Mouse (Mus musculus): ENCODE measurements around the gene Glp2r. TPM values are rescaled to one million over a fixed set of nuclear protein-coding genes. Genes with fewer than 3 reads are reported as not detected.

Gene Glp2r
- polyA plus RNA-seq, 1 experiment: not detected

GRCm38 (mm10) chr11:67731056-67731455, 39.9 kb downstream of the Glp2r start:
- no peak overlapping the region for H3K4me3 ChIP-seq (ENCODE audit: insufficient read depth, low read depth, low read length)
- no peak overlapping the region for H3K27ac ChIP-seq (ENCODE audit: insufficient read depth, low read depth, low read length)
- no peaks in the 10 kb centered on the region for H3K4me1 ChIP-seq (ENCODE audit: control insufficient read depth, insufficient read depth, low read length)
- H3K36me3 ChIP-seq (ENCODE audit: control insufficient read depth, insufficient read depth, low read length): no peaks in the 10 kb centered on the region
- 92% methylated on average over 2 of the region's 2 CpGs for WGBS
- H3K27me3 ChIP-seq (replicated peaks; ENCODE audit: control insufficient read depth, insufficient read depth, low read length): no peaks in the 10 kb centered on the region
- no peak for DNase-seq
- no peak for TF ChIP-seq CTCF (conservative IDR thresholded peaks at IDR 0.05; ENCODE audit: insufficient read depth, insufficient read length, low read depth, low read length)
- no peak for TF ChIP-seq POLR2A (IDR thresholded peaks at IDR 0.05; ENCODE audit: low read depth, low read length)

- no peak overlapping the region for H3K4me3 ChIP-seq (ENCODE audit: insufficient read depth, low read depth, low read length)
- no peaks in the 10 kb centered on the region for H3K4me1 ChIP-seq (ENCODE audit: control insufficient read depth, insufficient read depth, low read length)
- H3K27me3 ChIP-seq (replicated peaks; ENCODE audit: control insufficient read depth, insufficient read depth, low read length): no peaks in the 10 kb centered on the region
- H3K36me3 ChIP-seq (ENCODE audit: control insufficient read depth, insufficient read depth, low read length): no peaks in the 10 kb centered on the region
- H3K27ac ChIP-seq (ENCODE audit: insufficient read depth, low read depth, low read length): no peak overlapping the region
- DNase-seq: no peak
- no peak for TF ChIP-seq POLR2A (IDR thresholded peaks at IDR 0.05; ENCODE audit: low read depth, low read length)
- no peak for TF ChIP-seq CTCF (conservative IDR thresholded peaks at IDR 0.05; ENCODE audit: insufficient read depth, insufficient read length, low read depth, low read length)
Measured at GRCm38 (mm10) chr11:67728726-67729125, 42.2 kb downstream of the Glp2r start.

GRCm38 (mm10) chr11:67727095-67727494, 43.9 kb downstream of the Glp2r start:
- Histone ChIP-seq H3K27me3 (replicated peaks; ENCODE audit: control insufficient read depth, insufficient read depth, low read length) (no peaks in the 10 kb centered on the region), H3K27ac (ENCODE audit: insufficient read depth, low read depth, low read length) (no peak overlapping the region), H3K4me1 (ENCODE audit: control insufficient read depth, insufficient read depth, low read length) (no peaks in the 10 kb centered on the region), H3K36me3 (ENCODE audit: control insufficient read depth, insufficient read depth, low read length) (no peaks in the 10 kb centered on the region), H3K4me3 (ENCODE audit: insufficient read depth, low read depth, low read length) (no peak overlapping the region)
- TF ChIP-seq POLR2A (IDR thresholded peaks at IDR 0.05; ENCODE audit: low read depth, low read length) (no peak), CTCF (conservative IDR thresholded peaks at IDR 0.05; ENCODE audit: insufficient read depth, insufficient read length, low read depth, low read length) (no peak)
- no peak for DNase-seq
- WGBS: 79% methylated on average over 6 of the region's 6 CpGs

GRCm38 (mm10) chr11:67723231-67724013, 47.5 kb downstream of the Glp2r start:
- Histone ChIP-seq H3K27ac (ENCODE audit: insufficient read depth, low read depth, low read length) (no peak overlapping the region), H3K4me1 (ENCODE audit: control insufficient read depth, insufficient read depth, low read length) (no peaks in the 10 kb centered on the region), H3K4me3 (ENCODE audit: insufficient read depth, low read depth, low read length) (no peak overlapping the region), H3K27me3 (replicated peaks; ENCODE audit: control insufficient read depth, insufficient read depth, low read length) (no peaks in the 10 kb centered on the region), H3K36me3 (ENCODE audit: control insufficient read depth, insufficient read depth, low read length) (no peaks in the 10 kb centered on the region)
- WGBS: 64% methylated on average over 8 of the region's 8 CpGs
- DNase-seq: no peak
- TF ChIP-seq CTCF (conservative IDR thresholded peaks at IDR 0.05; ENCODE audit: insufficient read depth, insufficient read length, low read depth, low read length): no peak
- no peak for TF ChIP-seq POLR2A (IDR thresholded peaks at IDR 0.05; ENCODE audit: low read depth, low read length)

GRCm38 (mm10) chr11:67722399-67723156, 48.4 kb downstream of the Glp2r start:
- Histone ChIP-seq H3K27me3 (replicated peaks; ENCODE audit: control insufficient read depth, insufficient read depth, low read length) (no peaks in the 10 kb centered on the region), H3K4me3 (ENCODE audit: insufficient read depth, low read depth, low read length) (no peak overlapping the region), H3K27ac (ENCODE audit: insufficient read depth, low read depth, low read length) (no peak overlapping the region), H3K36me3 (ENCODE audit: control insufficient read depth, insufficient read depth, low read length) (no peaks in the 10 kb centered on the region), H3K4me1 (ENCODE audit: control insufficient read depth, insufficient read depth, low read length) (no peaks in the 10 kb centered on the region)
- 48% methylated on average over 7 of the region's 7 CpGs for WGBS
- TF ChIP-seq POLR2A (IDR thresholded peaks at IDR 0.05; ENCODE audit: low read depth, low read length) (no peak), CTCF (conservative IDR thresholded peaks at IDR 0.05; ENCODE audit: insufficient read depth, insufficient read length, low read depth, low read length) (no peak)
- no peak for DNase-seq

- Histone ChIP-seq H3K4me1 (ENCODE audit: control insufficient read depth, insufficient read depth, low read length) (no peaks in the 10 kb centered on the region), H3K36me3 (ENCODE audit: control insufficient read depth, insufficient read depth, low read length) (no peaks in the 10 kb centered on the region), H3K27ac (ENCODE audit: insufficient read depth, low read depth, low read length) (no peak overlapping the region), H3K4me3 (ENCODE audit: insufficient read depth, low read depth, low read length) (no peak overlapping the region), H3K27me3 (replicated peaks; ENCODE audit: control insufficient read depth, insufficient read depth, low read length) (no peaks in the 10 kb centered on the region)
- WGBS: 81% methylated on average over 5 of the region's 5 CpGs
- DNase-seq: no peak
- no peak for TF ChIP-seq POLR2A (IDR thresholded peaks at IDR 0.05; ENCODE audit: low read depth, low read length)
- no peak for TF ChIP-seq CTCF (conservative IDR thresholded peaks at IDR 0.05; ENCODE audit: insufficient read depth, insufficient read length, low read depth, low read length)
Measured at GRCm38 (mm10) chr11:67721485-67721884, 49.5 kb downstream of the Glp2r start.

GRCm38 (mm10) chr11:67715382-67715781, 55.6 kb downstream of the Glp2r start:
- Histone ChIP-seq H3K27ac (ENCODE audit: insufficient read depth, low read depth, low read length) (no peak overlapping the region), H3K27me3 (replicated peaks; ENCODE audit: control insufficient read depth, insufficient read depth, low read length) (no peaks in the 10 kb centered on the region), H3K4me1 (ENCODE audit: control insufficient read depth, insufficient read depth, low read length) (no peaks in the 10 kb centered on the region), H3K36me3 (ENCODE audit: control insufficient read depth, insufficient read depth, low read length) (no peaks in the 10 kb centered on the region), H3K4me3 (ENCODE audit: insufficient read depth, low read depth, low read length) (no peak overlapping the region)
- WGBS: 83% methylated on average over 4 of the region's 4 CpGs
- no peak for TF ChIP-seq CTCF (conservative IDR thresholded peaks at IDR 0.05; ENCODE audit: insufficient read depth, insufficient read length, low read depth, low read length)
- no peak for TF ChIP-seq POLR2A (IDR thresholded peaks at IDR 0.05; ENCODE audit: low read depth, low read length)
- no peak for DNase-seq
